Comparison of ENCODE assay signal across 8 mouse cellular contexts in the genomic region with DNA sequence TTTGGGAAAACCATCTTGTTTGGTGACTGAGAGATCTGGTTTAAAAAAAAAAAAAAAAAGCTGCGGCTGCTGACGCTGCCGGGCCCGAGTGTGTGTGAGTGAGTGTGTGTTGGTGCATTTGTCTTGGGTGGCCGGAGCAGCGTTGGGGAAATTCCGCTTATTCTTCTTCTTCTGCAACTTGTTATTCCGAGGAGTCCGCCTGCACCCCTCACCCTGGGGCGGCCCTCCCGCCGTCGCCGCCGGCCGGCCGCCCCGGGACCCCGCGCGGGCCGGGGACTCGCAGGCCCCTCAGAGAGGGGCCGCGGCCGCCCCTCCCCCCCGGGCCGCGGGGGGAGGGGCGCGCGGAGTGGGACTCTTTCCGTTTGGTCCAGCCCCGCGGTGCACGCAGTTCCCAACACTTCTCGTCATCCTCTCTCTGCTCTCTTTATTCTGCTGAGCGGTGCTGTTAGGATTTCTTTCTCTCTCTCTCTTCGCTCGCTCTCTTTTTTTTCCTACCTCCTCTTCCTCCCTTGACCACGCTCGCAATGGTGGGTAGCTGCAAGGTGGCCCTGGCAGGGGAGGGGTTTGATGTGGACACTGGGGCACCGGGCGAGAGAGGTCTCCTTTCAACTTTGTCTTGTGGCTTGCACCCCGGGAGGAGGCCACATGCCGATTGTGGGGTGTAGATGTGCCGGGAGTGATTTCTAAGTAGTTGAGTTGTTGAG.
DNase-seq lines count a peak whose midpoint lies in the region; ATAC-seq and TF ChIP-seq lines count a peak whose summit lies in the region.

No protein-coding gene starts in this region.

- H3K9ac ChIP-seq in embryonic facial prominence, embryonic 14.5 days (ENCODE audit: low read depth, low read length), result peak overlapping the region; percentile 91
- H3K9ac ChIP-seq in heart, embryonic 14.5 days (ENCODE audit: low read length), result peak overlapping the region; percentile 94
- peak overlapping the region; percentile 89 for H3K9ac ChIP-seq in kidney, postnatal 0 days (ENCODE audit: low read depth, low read length)

- peak; percentile 18; the same call in 1 of the 2 replicates for TF ChIP-seq POLR2A in lung, adult 2 months (IDR thresholded peaks at IDR 0.05; ENCODE audit: borderline replicate concordance, extremely low read depth, low read depth, low read length)
- no peak; the same call in 1 of the 2 replicates for TF ChIP-seq POLR2A in olfactory bulb, adult 2 months (IDR thresholded peaks at IDR 0.05; ENCODE audit: insufficient read depth, low read depth, low read length)

- peaks cover 3% of the 10 kb centered on the region for H3K79me3 ChIP-seq in C2C12 (ENCODE audit: low read depth)

- peaks cover 37% of the 10 kb centered on the region for H3K79me2 ChIP-seq in C2C12 (ENCODE audit: control insufficient read depth, insufficient read depth)

- no peaks in the 10 kb centered on the region for H3K27me3 ChIP-seq in C2C12 (ENCODE audit: control insufficient read depth, insufficient read depth, insufficient read length)
- H3K27me3 ChIP-seq in embryonic facial prominence, embryonic 14.5 days (replicated peaks; ENCODE audit: control insufficient read depth, insufficient read depth, low read length), result no peaks in the 10 kb centered on the region
- H3K27me3 ChIP-seq in heart, embryonic 14.5 days (ENCODE audit: control insufficient read depth, insufficient read depth, low read length), result no peaks in the 10 kb centered on the region
- no peaks in the 10 kb centered on the region for H3K27me3 ChIP-seq in kidney, postnatal 0 days (ENCODE audit: insufficient read depth, low read length)

- TF ChIP-seq CTCF in C2C12 (IDR thresholded peaks at IDR 0.05; ENCODE audit: control insufficient read depth, insufficient read depth, insufficient read length), result no peak
- TF ChIP-seq CTCF in kidney, postnatal 0 days (IDR thresholded peaks at IDR 0.05; ENCODE audit: low read depth), result no peak
- no peak for TF ChIP-seq CTCF in lung, adult 2 months (IDR thresholded peaks at IDR 0.05; ENCODE audit: insufficient read depth, low read length)
- no peak for TF ChIP-seq CTCF in olfactory bulb, adult 2 months (IDR thresholded peaks at IDR 0.05; ENCODE audit: insufficient read depth, low read depth, low read length)

- H3K4me3 ChIP-seq in C2C12 (ENCODE audit: insufficient read depth, poor library complexity, severe bottlenecking), result peak overlapping the region; percentile 74
- H3K4me3 ChIP-seq in embryonic facial prominence, embryonic 14.5 days (ENCODE audit: low read depth, low read length), result peak overlapping the region; percentile 84
- H3K4me3 ChIP-seq in heart, embryonic 14.5 days (ENCODE audit: control insufficient read depth in 1 of 2, insufficient read depth in 1 of 2, low read depth in 1 of 2, low read length in 2 of 2), result peak overlapping the region; percentile 89 to 91
- H3K4me3 ChIP-seq in kidney, postnatal 0 days (replicated peaks; ENCODE audit: low read depth, low read length), result peak overlapping the region; percentile 78
- peak overlapping the region; percentile 80 for H3K4me3 ChIP-seq in lung, adult 2 months (replicated peaks; ENCODE audit: extremely low read depth, low read depth, low read length)
- H3K4me3 ChIP-seq in olfactory bulb, adult 2 months (ENCODE audit: insufficient read depth, low read depth, low read length), result peak overlapping the region; percentile 75

- peak overlapping the region; percentile 75 for H3ac ChIP-seq in C2C12 (ENCODE audit: control insufficient read depth, insufficient read length, low read depth)

- peak overlapping the region; percentile 98 for H3K27ac ChIP-seq in embryonic facial prominence, embryonic 14.5 days (replicated peaks; ENCODE audit: low read depth, low read length)
- H3K27ac ChIP-seq in heart, embryonic 14.5 days (replicated peaks in 1 of 2; ENCODE audit: control insufficient read depth in 1 of 2, insufficient read depth in 1 of 2, low read depth in 2 of 2, low read length in 2 of 2), result peak overlapping the region; percentile 90 to 99
- H3K27ac ChIP-seq in kidney, postnatal 0 days, result peak overlapping the region; percentile 98
- peak overlapping the region; percentile 39 for H3K27ac ChIP-seq in olfactory bulb, adult 2 months (ENCODE audit: insufficient read depth, low read depth, low read length)

- no peaks in the 10 kb centered on the region for H3K9me3 ChIP-seq in embryonic facial prominence, embryonic 14.5 days (ENCODE audit: control insufficient read depth, low read length)
- H3K9me3 ChIP-seq in heart, embryonic 14.5 days (ENCODE audit: control insufficient read depth, low read length), result no peaks in the 10 kb centered on the region
- H3K9me3 ChIP-seq in kidney, postnatal 0 days (replicated peaks; ENCODE audit: low read length), result no peaks in the 10 kb centered on the region

- peak overlapping the region; percentile 80 for H3K4me2 ChIP-seq in embryonic facial prominence, embryonic 14.5 days (ENCODE audit: low read depth, low read length)
- peak overlapping the region; percentile 90 for H3K4me2 ChIP-seq in heart, embryonic 14.5 days (ENCODE audit: low read length)
- H3K4me2 ChIP-seq in kidney, postnatal 0 days (ENCODE audit: low read length), result peak overlapping the region; percentile 92

- H3K4me1 ChIP-seq in embryonic facial prominence, embryonic 14.5 days (ENCODE audit: control insufficient read depth, insufficient read depth, low read length), result peaks cover 40% of the 10 kb centered on the region
- peaks cover 0 to 40% of the 10 kb centered on the region in 2 experiments; a peak in 3 of 4 replicates for H3K4me1 ChIP-seq in heart, embryonic 14.5 days (ENCODE audit: control insufficient read depth in 2 of 2, insufficient read depth in 2 of 2, low read length in 2 of 2)
- H3K4me1 ChIP-seq in kidney, postnatal 0 days (replicated peaks; ENCODE audit: insufficient read depth, low read length), result peaks cover 15% of the 10 kb centered on the region
- peaks cover 2% of the 10 kb centered on the region; the same call in 1 of the 2 replicates for H3K4me1 ChIP-seq in lung, adult 2 months (ENCODE audit: control insufficient read depth, insufficient read depth, low read length)
- H3K4me1 ChIP-seq in olfactory bulb, adult 2 months (ENCODE audit: control insufficient read depth, insufficient read depth, low read length), result no peaks in the 10 kb centered on the region

- DNase-seq in adrenal gland, postnatal 14 days, result peak; percentile 71
- DNase-seq in embryonic facial prominence, embryonic 14.5 days (ENCODE audit: low spot score), result peak; percentile 81
- DNase-seq in kidney, postnatal 0 days (ENCODE audit: low spot score), result peak; percentile 78
- peak; percentile 69 for DNase-seq in lung, adult 2 months
- peak; percentile 32 to 36 for DNase-seq in thymus, postnatal 10 days (ENCODE audit: low spot score in 2 of 2)

- no peaks in the 10 kb centered on the region for H3K36me3 ChIP-seq in C2C12 (ENCODE audit: control insufficient read depth, insufficient read depth)
- H3K36me3 ChIP-seq in embryonic facial prominence, embryonic 14.5 days (ENCODE audit: control insufficient read depth, insufficient read depth, low read length), result no peaks in the 10 kb centered on the region
- H3K36me3 ChIP-seq in heart, embryonic 14.5 days (ENCODE audit: control insufficient read depth, insufficient read depth, low read length), result no peaks in the 10 kb centered on the region
- H3K36me3 ChIP-seq in kidney, postnatal 0 days (ENCODE audit: insufficient read depth, low read length), result no peaks in the 10 kb centered on the region

- peak; percentile 20; the same call in 1 of the 2 replicates for ATAC-seq in embryonic facial prominence, embryonic 14.5 days (ENCODE audit: low read depth)
- ATAC-seq in heart, embryonic 14.5 days (ENCODE audit: insufficient number of reproducible peaks, insufficient read depth, low FRiP score, low read depth), result peak; percentile 44; the same call in 1 of the 2 replicates
- peak; percentile 52 for ATAC-seq in kidney, postnatal 0 days (replicated peaks; ENCODE audit: low FRiP score, low read depth)

- 1% methylated on average over 25 of the region's 47 CpGs for WGBS in embryonic facial prominence, embryonic 14.5 days
- under 1% methylated on average over 40 of the region's 47 CpGs for WGBS in heart, embryonic 14.5 days
- under 1% methylated on average over 45 of the region's 47 CpGs for WGBS in kidney, postnatal 0 days
- WGBS in lung, adult 2 months, result 1% methylated on average over 45 of the region's 47 CpGs
- under 1% methylated on average over 47 of the region's 47 CpGs for WGBS in olfactory bulb, adult 2 months

TF ChIP-seq in C2C12, 6 proteins besides CTCF, POLR2A, EP300 and RAD21:
- TF ChIP-seq MAX (IDR thresholded peaks at IDR 0.05) (no peak), CEBPB (IDR thresholded peaks at IDR 0.05; ENCODE audit: low read depth) (no peak), USF1 (IDR thresholded peaks at IDR 0.05; ENCODE audit: low read depth) (no peak), MYOG (IDR thresholded peaks at IDR 0.05; ENCODE audit: control insufficient read depth, extremely low read depth, insufficient read length) (no peak), FOSL1 (IDR thresholded peaks at IDR 0.05; ENCODE audit: insufficient read depth, low read length, poor library complexity, severe bottlenecking) (no peak), MYOD1 (IDR thresholded peaks at IDR 0.05; ENCODE audit: control insufficient read depth, insufficient read length, low read depth) (no peak)

Comparison
In these comparisons a context has a peak if more than half of its experiments do, and no peak if none do; other contexts are left out.
1. Peak in every context shown above with its lines: DNase-seq, ATAC-seq, H3K4me3 ChIP-seq and H3K27ac ChIP-seq.
2. H3K27ac ChIP-seq: peak in every context shown above with its lines; median percentile 98 in embryonic facial prominence, embryonic 14.5 days; 98 in kidney, postnatal 0 days; 94 in heart, embryonic 14.5 days; 39 in olfactory bulb, adult 2 months.